7 mouse cellular contexts compared by ENCODE assay signal in the genomic region with DNA sequence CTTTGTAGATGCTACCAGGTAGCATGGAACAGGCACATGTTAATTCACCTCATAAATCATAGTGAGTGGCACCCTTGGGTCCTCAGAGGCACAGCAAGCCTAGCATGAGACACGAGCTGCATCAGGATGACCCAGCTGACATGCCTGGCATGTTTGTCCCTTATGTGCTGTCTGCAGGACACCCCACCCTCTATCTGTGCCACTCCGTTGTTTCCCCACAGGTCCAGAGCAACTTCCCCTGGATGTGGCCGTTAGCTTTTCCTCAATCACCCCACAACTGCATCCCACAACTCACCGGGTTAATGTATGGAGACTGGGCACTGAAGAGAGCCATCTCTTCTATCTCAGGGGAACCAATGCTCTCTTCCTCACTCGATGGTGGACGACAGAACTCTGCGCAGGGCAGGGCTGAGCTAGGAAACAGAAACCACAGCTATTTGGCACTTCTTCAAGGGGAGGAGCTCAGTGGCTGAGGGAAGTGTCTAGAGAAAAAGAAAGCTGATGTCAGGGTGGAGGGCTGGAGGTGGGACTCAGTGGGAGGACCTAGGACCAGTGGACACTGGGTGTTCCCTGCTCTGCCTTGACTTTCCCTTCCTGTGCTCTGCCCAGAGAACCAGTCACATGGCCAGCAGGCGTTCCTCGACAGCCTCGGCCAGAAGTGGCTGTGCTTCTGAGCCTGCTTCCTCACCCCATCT. TPM values are rescaled to one million over a fixed set of nuclear protein-coding genes. Genes with fewer than 3 reads are reported as not detected.
A peak's percentile ranks its signal among the peaks of the same experiment; 100 is the strongest.
DNase-seq lines count a peak whose midpoint lies in the region; ATAC-seq and TF ChIP-seq lines count a peak whose summit lies in the region.

Gene Lgals9, minus strand, starts transcription at position 464 of the 695 bp plus-strand sequence.

- TF ChIP-seq EP300 in liver, postnatal 0 days (IDR thresholded peaks at IDR 0.05; ENCODE audit: low read depth): no peak

- peak; percentile 60 for ATAC-seq in liver, postnatal 0 days

- TF ChIP-seq CTCF in liver, postnatal 0 days (IDR thresholded peaks at IDR 0.05; ENCODE audit: low read depth): no peak

- peak within 1 kb of the TSS; percentile 73 for H3K4me2 ChIP-seq in liver, postnatal 0 days (ENCODE audit: low read depth, low read length)

- no peaks in the 10 kb centered on the region for H3K27me3 ChIP-seq in liver, postnatal 0 days (ENCODE audit: insufficient read depth, low read length)

- H3K4me1 ChIP-seq in liver, postnatal 0 days (ENCODE audit: insufficient read depth): peaks cover 41% of the 10 kb centered on the region

- peak within 1 kb of the TSS; percentile 69 for H3K4me3 ChIP-seq in liver, postnatal 0 days (ENCODE audit: low read depth, low read length)

- DNase-seq in CD4-positive, CD25-positive, alpha-beta regulatory T cell, adult 2 months (ENCODE audit: low read depth, low spot score): peak; percentile 81
- DNase-seq in Muller cell, postnatal 12 days (ENCODE audit: inconsistent ontology term): peak; percentile 78
- peak; percentile 87 for DNase-seq in gastrocnemius, adult 18-20 months (ENCODE audit: low spot score)
- DNase-seq in induced T-regulatory cell, adult 2 months (ENCODE audit: low read depth): peak; percentile 85
- peak; percentile 84 for DNase-seq in liver, postnatal 0 days
- peak; percentile 59 to 68 for DNase-seq in spleen, adult 18-20 months
- no peak for DNase-seq in retina, embryonic 14.5 days (ENCODE audit: low spot score)

- no peaks in the 10 kb centered on the region for H3K36me3 ChIP-seq in liver, postnatal 0 days (replicated peaks; ENCODE audit: insufficient read depth, low read length)

- 6% methylated on average over 10 of the region's 10 CpGs for WGBS in liver, postnatal 0 days (ENCODE audit: insufficient replicate concordance)

- no peaks in the 10 kb centered on the region for H3K9me3 ChIP-seq in liver, postnatal 0 days (ENCODE audit: low read length)

- peak within 1 kb of the TSS; percentile 94 for H3K27ac ChIP-seq in liver, postnatal 0 days (ENCODE audit: low read depth)

- H3K9ac ChIP-seq in liver, postnatal 0 days (replicated peaks): peak within 1 kb of the TSS; percentile 73

RNA-seq across cellular contexts. Expression of gene Lgals9, which starts in this region (rescaled TPM):
- total RNA-seq in gastrocnemius, adult 18-20 months (2021): 1 to 10 TPM; 6.0 to 9.3 TPM
- polyA plus RNA-seq in liver, postnatal 0 days (2015; fragmentation: Nextera tagmentation; extraction: Ambion mirVana): 361 and 373 TPM in 2 replicates
